Mouse (Mus musculus) layer of hippocampus, adult 18-20 months (tissue): ENCODE data around the gene Zfp866. TPM values are rescaled to one million over a fixed set of nuclear protein-coding genes. Genes with fewer than 3 reads are reported as not detected.

ENCODE experiments used
- DNase-seq, 2 experiments: peaks; one replicate each; pipeline ENCODE4 v3.0.0; 2022; ENCODE audit warnings: low spot score in 2 of 2
- long read RNA-seq: library from polyadenylated mRNA; stranded (forward); transcript quantifications from one replicate; pipeline ENCODE4 v2.0.0, GENCODE M21; 2021
- total RNA-seq, 2 experiments: library from RNA; stranded (reverse); gene quantifications; 2 replicates each; pipeline ENCODE4 v1.2.3; 2021

Zfp866 gene
- 10 to 100 TPM; 25.6 to 27.0 TPM for total RNA-seq
- long read RNA-seq, partial matches to known transcripts: 0 of 9 reads
- long read RNA-seq, other reads (novel, unspliced or antisense): 5 of 9 reads

DNA sequence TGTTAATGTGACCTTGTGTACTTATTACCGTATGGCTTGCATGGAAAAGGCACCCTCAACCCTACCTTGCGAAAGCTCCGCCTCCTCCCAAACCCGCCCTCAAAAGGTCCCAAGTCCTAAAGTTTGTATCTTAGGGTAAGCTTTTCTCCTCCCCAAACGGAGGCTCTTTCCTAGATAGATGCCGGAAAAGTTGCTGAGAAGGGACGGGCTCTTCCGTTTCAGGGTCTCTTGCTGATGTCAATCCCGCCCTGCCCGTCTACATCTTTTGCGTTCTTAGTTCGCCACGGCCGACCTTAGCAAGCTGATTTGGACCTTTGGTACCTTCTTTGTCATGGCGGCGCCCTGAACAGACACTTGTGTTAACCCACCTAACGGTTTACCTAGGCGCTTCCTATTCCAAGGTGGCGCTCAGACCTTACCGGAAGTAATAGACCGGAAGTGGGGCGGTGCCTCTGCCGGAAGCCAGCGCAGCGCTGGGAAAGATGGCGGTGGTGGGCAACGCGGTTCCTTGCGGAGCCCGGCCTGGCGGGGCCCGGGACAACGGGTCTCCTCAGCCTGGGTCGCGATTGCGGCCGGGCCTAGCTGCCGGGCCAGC is at the start of gene Zfp866, which contains the start of gene Atp13a1:
Zfp866 (minus strand) TSS at position 406 of the 595 bp plus-strand sequence.
Atp13a1 (plus strand) TSS at position 391 of the 595 bp plus-strand sequence.
- peak; percentile 80 to 90 for DNase-seq

DNA sequence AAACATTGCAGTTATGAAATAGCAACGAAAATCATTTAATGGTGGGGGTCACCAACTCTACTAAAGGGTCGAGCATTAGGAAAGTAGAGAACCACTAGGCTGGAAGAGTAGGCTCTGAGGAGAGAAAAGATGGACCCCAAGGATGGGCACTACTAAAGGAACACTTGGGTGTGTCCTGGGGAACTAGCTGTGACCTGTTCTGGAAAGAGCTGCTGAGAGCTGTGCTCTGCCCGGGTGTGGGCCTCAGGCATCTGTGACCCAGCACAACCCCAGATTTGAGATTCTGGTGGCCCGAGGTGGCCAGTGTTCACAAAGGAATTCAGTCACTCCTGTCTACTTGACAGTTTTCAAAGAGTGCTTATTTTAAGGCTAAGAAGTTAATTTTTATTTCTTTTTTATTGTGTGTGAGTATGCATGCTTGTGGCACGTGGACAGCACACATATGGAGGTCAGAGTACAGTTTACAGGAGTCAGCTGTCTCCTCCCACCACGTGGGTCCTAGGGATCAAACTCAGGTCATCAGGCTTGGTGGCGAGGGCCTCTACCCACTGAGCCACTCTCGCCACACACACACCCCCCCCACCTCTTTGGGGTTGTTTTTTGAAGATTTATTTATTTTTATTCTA is 46.2 kb upstream of the Zfp866 start:
- DNase-seq: no peak

DNA sequence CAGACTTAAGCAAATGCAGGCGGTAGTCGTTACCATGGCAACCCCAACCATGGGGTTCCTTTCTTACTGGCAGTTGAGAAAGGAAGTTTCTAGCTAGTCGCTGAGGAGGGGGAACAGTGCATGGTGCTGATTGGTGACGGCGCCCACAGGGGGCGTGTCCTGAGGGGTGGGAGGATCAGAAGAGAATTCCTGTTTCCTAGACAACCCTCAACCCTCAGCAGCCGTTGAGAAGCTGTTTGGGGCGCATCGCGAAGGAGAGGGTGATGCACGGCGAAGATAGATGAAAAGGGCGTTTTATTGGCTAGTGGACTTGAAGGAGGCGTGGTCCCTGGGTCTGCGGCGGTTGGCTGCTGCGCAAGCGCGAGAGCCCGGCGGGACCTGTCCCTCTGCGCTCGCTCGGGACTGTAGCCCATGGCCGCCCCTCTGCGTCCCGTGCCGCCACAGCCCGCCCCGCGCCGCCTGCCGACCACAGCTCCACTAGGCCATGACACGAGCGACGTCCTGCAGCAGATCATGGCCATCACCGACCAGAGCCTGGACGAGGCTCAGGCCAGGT is 41.4 kb upstream of the Zfp866 start, which contains the start of gene Pbx4:
Pbx4 (plus strand) TSS at position 194 of the 556 bp plus-strand sequence.
- peak; percentile 95 for DNase-seq

DNA sequence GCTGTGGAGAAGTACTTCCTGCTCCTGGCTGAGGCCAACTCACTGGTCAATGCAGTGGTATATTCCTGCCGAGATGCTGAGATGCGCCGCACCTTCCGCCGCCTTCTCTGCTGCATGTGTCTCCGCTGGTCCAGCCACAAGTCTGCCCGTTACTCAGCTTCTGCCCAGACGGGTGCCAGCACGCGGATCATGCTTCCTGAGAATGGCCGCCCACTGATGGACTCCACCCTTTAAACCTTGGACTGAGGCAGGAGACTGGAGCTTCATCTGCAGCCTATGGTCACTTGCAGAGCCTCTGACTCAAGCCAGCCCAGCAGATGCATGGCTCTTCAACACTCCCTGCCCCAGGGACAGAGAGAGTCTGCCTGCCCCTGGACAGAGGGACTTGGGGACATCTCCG is 35.4 kb upstream of the Zfp866 start:
- no peak for DNase-seq

DNA sequence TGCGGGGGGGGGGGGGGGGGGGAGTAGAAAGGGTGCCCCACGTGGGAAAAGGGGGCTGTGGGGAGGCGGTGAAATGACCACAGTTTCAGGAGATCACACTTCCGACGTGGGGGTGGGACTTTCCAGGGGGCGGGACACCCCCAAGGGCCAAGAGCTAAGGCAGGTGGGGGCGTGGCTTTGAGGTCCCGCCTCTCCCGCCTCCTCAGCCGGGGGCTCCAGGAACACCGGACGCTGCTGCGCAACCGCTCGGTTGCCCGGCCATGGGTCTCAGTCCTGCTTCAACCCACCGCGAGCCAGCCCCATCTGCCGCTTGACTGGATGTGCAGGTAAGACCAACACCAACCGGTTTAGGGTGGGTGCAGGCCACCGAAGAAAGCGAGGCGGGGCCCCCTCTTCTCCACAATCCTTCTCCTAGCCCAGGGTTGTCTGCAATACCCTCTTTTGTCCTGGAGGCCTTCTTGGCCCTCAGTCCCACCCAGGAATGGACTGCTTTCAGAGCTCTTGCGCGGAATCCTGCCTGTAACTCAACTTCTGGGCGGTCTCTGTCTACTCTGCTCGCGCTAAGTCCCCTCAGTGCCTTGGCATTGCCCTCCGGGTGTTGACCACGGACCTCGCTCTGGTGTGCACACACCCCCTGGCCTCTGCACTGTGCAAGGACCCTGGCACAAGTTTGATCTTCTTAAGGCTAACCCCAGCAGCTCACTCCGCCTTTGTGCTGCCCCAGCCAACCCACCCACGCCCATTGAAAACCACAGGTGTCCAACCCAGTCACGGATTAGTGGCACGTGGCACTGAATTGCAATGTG is 31.6 kb upstream of the Zfp866 start, which contains the start of gene Lpar2:
Lpar2 (plus strand) TSS at position 44 of the 806 bp plus-strand sequence.
- DNase-seq: no peak

DNA sequence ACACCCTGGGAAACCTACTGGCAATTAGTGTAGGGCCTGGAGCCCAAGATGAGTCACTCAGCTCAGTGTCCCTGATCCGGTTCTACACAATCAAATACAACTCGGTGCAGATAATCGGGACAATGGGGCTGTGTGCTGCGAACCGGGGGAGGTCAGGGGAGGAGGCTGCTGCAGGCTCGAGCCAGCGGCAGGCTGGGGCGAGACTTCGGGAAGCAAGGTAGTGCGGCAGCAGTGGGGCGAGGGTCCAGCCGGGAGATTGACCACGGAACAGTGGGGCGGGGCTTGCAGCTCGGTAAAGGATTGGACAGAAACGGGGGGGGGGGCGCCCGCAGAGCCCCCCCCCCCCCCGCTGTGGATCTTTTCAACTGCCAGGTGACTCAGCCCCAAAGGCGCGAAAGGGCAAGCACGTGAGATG is 31.0 kb upstream of the Zfp866 start:
- no peak for DNase-seq

DNA sequence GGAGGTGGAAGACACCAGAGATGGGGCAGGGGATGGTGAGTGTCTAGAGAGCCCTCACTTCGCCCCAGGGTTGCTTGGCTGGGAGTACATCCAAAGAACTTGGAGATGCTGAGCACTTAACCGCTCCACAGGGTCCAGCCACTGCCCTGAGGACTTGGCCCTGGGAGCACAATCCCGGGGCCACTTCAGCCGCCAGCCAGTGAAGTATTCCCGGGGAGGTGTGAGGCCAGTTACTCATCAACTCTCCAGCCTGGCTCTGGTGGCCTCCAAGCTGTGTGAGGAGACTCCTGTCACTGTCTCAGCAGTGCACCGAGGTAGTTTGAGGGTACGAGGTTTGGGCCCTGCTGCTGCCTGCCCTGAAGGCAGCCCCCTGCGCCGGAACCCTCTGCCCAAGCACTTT is 29.5 kb upstream of the Zfp866 start:
- DNase-seq: no peak

DNA sequence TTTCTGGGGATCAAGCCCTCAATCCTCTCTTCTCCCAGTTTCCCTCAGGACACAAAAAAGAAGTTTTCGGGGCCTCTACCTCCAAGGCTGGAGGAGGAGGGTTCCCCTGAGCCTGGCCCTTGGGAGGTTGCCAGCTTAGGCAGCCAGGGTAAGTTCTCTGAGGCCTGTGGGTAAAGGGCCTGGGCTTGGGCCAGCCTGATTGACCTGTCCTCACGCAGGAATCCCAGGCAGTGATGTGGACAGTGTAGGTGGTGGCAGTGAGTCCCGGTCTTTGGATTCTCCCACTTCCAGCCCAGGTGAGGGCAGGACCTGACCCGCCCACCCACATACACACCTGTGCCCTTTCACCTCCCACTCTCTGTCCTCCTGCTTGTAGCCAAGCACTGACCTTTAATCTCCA is 24.4 kb upstream of the Zfp866 start:
- DNase-seq: no peak

DNA sequence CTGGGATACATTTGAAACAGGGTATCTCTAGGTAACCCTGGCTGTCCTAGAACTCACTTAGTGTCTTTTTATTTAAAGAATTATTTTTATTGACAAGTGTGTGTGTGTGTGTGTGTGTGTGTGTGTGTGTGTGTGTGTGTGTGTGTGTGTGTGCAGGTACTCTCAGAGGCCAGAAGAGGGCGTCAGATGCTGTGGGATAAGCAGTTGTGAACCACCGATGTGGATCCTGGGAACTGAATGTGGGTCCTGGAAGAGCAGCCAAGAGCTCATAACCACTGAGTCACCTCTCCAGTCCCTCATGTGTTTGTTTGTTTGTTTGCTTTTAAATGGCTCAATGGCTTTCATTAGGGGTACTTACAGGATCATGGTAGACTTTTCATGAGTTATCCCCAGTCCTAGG is 23.9 kb upstream of the Zfp866 start:
- no peak for DNase-seq

DNA sequence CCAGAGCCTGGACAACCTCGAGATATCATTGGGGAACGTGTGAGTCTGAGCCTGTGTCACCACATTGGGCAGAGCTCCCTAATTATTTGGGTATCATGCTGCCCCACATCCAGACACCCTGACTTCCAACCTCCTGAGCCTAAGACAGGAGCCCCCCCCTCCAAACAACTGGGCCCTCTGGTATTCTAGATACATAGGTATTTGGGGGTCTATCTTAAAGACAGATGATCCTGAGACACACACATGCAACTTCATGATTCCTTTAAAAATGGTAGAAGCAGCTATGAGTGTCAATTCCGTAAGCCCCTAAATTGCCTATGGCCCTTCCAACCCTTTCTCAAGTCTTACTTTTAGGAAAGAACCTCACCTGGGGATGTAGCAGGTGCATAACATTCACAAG is 18.8 kb upstream of the Zfp866 start:
- DNase-seq: no peak

DNA sequence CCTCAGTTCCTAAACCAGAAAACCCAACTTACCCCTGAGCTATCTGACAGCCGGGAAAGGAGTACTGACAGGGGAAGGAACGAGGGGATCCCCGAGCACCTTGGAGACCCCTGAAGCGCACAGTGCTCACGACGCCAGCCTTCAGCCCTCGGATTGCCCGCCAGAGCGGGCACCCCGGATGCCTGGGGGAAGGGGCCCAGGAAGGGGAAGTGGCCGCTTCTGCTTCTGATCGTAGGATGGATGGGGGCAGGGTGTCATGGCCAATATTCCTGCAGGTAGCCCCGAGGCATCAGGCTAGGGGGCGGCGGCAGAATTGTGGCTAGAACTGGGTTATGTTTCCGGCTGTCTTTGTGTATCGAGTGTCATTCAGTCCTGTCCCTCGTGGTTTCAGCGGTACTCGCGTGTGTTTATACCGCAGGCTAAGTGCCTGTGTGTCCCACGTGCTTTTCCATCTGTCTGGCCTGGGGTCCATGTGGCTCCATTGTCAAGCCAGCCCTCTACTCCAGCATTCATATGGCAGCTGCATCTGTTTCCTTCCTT is 18.0 kb upstream of the Zfp866 start:
- DNase-seq: peak in 1 of 2 experiments; percentile 52

DNA sequence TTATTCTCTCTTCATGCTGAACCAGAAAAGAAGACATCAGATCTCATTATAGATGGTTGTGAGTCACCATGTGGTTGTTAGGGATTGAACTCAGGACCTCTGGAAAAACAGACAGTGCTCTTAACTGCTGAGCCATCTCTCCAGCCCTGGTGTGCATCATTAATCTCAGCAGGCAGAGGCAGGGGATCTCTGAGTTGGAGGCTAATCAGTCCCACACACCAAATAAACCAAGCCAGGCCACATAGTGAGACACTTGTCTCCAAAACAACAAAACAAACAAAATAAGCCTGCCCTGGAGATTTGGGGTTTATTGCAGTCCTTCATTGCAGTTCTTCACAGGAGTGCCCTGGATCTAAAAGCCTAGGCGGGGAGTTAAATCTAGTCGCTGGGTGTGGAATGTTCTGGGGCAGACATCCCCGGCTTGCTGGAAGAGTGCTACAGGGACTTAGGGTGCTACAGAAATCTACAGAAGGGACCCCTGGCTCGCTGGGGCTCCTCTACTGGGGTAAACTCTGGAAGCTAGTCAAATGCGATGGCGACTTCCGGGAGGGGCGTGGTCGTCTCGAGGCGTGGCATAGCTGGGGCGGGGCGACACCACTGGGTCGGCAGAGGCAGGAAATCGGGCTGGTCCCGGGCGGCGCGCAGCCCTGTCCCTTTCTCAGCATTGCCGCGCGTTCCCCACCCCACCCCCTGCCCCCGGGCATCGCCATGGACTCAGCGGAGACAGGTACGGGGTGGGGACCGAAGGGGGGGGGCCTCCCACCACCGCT is 17.3 kb upstream of the Zfp866 start, which contains the start of gene Gmip:
Gmip (plus strand) TSS at position 586 of the 770 bp plus-strand sequence.
- peak in 1 of 2 experiments; percentile 56 for DNase-seq

DNA sequence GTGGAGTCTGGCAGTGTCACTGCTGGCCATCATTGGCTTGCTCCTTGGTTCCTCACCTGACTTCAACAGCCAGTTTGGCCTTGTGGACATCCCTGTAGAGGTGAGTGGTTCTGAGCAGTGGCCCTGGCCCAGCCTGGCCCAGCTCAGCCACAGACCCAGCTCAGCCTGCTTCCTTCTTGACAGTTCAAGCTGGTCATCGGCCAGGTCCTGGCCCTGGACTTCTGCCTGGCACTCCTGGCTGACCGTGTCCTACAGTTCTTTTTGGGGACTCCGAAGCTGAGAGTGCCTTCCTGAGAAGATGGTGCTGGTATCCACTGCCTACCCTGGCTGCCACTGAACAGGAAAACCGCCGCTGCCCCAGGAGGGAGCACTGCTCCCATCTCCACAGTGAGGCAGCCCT is 16.3 kb upstream of the Zfp866 start:
- no peak for DNase-seq

DNA sequence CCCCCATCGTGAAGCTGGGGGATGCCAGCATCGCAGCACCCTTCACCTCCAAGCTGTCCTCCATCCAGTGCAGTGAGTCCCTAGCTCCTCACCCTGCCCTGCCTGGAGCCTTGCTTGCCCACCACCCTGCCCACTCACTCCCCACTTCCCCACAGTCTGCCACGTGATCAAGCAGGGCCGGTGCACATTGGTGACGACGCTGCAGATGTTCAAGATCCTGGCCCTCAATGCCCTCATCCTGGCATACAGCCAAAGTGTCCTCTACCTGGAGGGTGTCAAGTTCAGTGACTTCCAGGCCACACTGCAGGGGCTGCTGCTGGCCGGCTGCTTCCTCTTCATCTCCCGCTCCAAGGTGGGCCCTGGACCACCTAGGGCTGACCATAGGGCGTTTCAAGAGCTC is 14.5 kb upstream of the Zfp866 start:
- DNase-seq: no peak

DNA sequence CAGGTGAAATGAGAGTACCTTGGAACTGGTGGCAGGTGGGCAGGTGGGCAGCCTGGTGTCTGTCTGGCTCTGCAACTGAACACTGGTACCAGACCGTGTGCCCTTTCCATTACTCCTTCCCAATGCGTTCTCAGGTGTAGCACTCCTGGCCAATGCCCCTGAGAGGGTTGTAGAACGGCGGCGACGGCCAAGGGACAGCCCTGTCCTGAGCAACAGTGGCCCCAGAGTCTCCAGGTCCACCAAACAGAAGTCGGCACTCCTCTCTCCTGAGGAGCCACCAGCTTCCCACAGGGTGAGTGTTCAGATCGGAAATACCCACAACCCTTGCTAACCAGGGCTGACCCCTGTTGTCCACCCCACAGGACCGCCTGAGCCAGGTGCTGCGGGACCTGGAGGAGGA is 14.1 kb upstream of the Zfp866 start:
- DNase-seq: no peak

DNA sequence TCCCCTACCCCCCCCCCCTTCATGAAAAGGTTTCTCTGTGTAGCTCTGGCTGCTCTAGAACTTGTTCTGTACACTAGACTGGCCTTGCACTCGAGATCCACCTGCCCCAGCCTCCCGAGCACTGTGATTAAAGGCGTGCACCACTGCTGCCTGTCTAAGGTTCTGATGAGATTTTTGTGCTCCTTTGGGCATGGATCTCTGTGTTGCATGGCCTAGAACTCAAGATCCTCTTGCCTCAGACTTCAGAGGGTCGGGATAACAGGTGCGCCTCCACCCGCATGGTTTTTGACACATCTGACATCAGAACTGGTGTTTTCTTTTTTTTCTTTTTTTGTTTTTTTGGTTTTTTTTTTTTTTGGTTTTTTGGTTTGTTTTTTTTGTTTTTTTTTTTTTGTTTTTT is 13.6 kb upstream of the Zfp866 start:
- no peak for DNase-seq

DNA sequence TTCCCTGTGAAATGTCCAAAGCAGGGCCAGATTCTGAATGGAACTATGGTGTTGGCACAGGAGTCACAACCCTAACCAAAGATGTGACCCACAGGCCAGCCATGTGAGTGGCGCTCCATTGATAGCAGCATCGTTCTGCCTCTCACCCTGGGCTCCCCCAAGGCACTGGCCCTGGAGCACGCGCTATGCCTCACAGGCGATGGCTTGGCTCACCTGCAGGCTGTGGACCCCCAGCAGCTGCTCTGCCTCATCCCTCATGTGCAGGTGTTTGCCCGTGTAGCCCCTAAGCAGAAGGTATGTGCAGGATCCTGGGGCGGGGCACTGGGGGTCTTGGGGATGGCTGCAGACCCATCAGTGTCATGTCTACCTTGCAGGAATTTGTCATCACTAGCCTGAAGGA is 12.4 kb upstream of the Zfp866 start:
- no peak for DNase-seq

DNA sequence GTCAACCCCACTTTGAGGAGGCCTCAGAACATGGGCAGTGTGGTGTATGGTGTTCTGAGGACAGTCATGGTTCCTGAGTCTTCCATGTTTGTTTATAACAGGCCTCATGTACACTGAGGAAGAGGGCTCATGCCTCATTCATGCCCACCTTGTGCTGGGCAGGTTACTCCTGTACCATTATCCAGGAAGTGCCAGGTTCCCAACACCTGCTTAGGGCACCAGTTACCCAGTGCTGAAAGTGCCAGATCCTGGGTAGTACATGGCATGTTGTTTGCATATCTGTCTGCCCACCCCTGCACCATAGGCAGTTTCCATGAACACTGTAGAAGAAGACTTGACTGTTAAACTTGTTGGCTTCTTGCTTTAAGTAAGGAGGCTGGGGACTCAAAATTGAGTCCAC is 11.2 kb upstream of the Zfp866 start:
- DNase-seq: no peak

DNA sequence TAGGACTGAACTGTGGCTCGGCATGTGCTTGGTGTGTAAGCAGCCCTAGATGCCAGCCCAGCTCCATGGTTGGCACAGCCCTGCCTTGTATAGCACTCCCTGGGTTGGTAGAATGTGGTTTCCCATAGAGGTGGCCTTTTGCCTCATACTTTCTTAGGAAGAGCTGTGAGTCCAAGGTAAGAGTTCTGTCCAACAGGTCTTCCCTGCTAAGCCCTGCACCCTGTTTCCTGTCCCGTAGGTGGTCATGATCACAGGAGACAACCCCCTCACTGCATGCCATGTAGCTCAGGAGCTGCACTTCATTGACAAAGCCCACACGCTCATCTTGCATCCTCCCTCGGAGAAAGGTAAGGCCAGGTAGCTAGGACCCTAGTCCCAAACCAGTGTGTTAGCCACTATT is 10.8 kb upstream of the Zfp866 start:
- DNase-seq: no peak

DNA sequence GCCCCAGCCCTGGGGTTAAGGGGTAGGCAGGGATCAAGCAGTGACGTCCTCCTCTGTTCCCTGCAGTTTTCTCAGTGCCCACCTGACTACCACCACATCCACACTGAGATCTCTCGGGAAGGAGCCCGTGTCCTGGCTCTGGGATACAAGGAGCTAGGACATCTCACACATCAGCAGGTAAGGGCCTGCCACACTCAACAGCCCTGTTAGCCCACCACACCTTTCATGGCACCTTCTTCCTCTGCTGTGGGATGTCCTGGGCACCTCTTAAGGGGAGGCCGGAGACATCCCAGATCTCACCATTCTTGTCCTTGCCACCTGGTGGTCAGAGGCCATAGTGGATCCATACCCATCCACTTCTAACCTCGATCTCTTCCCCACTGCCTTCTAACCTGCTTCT is 9.0 kb upstream of the Zfp866 start:
- no peak for DNase-seq

DNA sequence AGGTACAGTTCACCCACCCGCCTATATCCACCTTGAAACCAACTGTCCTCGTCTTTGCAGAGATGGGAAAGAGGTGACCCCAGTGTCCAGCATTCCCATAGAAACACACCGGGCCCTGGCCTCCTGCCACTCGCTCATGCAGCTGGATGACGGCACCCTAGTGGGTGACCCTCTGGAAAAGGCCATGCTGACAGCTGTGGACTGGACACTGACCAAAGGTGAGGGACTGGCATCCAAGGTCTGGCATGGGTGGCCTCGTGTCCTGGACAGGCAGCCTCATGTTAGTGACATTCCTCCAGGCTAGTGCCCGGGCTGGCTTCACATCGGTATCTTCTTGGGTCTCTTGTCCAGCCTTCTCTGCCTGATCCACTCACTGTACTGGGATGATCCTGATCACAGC is 8.3 kb upstream of the Zfp866 start:
- no peak for DNase-seq
